Mouse (Mus musculus): ENCODE results near the gene Plp1. TPM values are rescaled to one million over a fixed set of nuclear protein-coding genes. Genes with fewer than 3 reads are reported as not detected.
A peak's percentile ranks its signal among the peaks of the same experiment; 100 is the strongest.

Gene Plp1
- 1,000 to 10,000 TPM; 1,032 to 1,112 TPM for total RNA-seq (2021)
- long read RNA-seq, experiment 1, full-length matches to known transcripts = 456 of 515 reads
- long read RNA-seq, experiment 1, partial matches to known transcripts = 23 of 515 reads
- long read RNA-seq, experiment 1, other reads (novel, unspliced or antisense) = 36 of 515 reads
- long read RNA-seq, experiment 2, full-length matches to known transcripts = 397 of 571 reads
- long read RNA-seq, experiment 2, partial matches to known transcripts = 0 of 571 reads
- long read RNA-seq, experiment 2, other reads (novel, unspliced or antisense) = 174 of 571 reads

DNA sequence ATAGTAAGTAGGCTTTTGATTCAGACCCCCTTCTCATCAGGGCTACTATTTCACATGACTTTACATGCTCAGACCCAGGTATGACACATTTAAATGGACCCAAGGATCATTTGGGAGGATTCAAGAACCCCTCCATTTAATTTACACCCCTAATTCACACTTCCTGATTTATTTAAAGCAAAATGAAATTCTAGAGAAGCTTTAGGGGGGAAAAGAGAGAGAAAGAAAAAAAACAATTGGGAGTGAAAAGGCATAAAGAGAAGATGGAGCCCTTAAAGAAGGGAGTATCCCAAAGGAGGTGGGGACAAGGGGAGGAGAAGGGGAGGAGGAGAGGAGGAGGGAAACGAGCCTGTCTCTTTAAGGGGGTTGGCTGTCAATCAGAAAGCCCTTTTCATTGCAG lies at the start of gene Plp1:
Gene Plp1 (plus strand): TSS at position 301 of the 400 bp plus-strand sequence.
- DNase-seq (ENCODE audit: low spot score in 2 of 2) = no peak

DNA sequence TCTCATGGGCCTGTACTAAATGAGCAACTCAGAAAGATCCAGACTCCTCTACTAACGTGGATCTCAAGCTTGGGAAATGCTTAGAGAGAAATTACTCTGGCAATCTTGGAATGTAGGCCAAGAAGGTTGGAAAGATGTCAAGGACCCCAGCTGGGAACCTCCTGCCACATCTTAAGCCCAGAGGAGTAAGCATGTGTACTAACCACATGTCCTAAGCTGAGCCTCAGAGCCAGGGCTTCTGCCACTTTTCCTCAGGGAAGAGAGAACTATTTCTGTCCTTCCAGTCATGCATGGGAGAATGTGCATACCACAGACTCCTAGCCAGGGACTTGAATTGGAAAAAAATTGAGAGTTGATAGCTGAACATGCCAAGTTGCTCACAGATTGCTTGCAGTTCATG lies 49.4 kb upstream of the Plp1 start:
- peak in 1 of 2 experiments; percentile 1 for DNase-seq (ENCODE audit: low spot score in 2 of 2)

DNA sequence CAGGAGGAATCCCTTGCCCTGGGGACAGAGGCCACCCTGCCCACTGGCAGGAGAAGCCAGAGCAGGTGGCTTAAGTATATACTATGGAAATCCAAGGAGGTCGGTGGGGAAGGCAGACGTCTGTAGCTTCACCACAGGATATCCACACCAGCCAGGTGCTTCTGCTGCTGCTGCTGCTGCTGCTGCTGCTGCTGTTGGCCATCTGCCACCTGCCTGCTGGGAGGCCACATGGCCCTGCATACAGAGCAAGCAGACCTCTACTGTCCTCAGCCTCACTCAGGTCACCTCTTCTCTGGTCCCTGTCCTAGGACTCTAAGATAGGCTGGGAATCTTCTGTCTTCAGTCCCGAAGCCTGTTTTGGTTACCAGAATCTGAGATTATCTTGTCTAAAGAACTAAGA lies 44.4 kb upstream of the Plp1 start:
- DNase-seq (ENCODE audit: low spot score in 2 of 2) = no peak

DNA sequence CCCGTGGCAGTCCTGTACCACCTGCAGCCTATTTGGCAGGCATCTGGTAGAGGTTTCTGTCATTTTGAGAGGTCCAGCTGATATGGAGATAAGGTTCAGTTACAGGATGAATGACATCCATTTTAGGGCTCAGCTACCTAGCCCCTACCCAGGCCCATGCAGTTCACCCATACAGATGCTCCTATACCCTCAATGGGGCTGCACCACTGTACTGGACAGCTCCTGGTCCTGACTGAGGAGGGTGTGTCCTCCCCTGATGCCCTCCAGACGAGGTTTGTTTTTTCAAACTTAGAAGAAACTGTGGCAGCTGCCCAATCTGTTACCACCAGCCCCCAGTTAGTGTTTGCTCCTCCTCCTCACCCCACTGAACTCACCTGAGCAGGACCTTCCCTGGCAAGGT lies 43.2 kb upstream of the Plp1 start:
- no peak for DNase-seq (ENCODE audit: low spot score in 2 of 2)

DNA sequence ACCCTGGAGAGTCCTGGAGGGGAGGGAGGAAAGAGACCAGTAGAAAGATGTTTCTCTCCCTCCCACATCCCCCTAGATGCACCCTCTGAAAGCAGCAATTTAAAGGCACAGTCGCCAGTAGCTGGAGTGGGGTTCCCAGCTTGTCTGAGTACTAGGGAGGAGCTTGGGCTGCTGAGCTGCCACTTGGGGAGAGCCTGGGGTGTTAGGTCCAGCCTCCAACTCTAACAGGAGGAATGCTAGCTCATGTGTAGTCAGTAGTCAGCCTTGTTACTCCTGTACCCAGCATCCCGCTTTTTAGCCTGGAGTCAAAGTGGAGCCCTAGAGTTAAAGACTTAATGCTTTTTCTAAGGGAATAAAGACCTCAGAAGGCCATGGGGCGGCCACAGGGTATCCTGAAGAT lies 42.4 kb upstream of the Plp1 start, which contains the start of gene Glra4:
Gene Glra4 (minus strand): TSS at position 101 of the 400 bp plus-strand sequence.
- DNase-seq (ENCODE audit: low spot score in 2 of 2) = no peak

DNA sequence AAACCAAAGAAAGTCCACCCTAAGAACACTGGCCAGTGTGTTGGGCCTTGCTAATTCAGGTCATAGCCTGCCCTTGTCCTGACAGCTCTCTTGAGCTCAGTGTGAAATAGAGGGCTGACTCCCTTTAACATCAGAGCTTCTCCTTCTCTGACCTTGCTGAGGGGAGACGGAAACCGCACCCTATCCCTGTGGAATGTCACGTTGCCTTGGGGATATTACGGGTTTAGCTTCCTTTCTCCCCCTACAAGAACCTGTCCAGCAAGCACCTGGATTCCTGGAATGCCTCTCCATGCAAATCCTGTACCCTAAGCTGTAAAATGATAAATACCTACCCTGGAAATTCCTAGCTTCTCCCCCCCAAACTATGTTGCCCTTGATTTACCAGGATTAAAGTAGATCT lies 33.0 kb upstream of the Plp1 start:
- DNase-seq (ENCODE audit: low spot score in 2 of 2) = no peak

DNA sequence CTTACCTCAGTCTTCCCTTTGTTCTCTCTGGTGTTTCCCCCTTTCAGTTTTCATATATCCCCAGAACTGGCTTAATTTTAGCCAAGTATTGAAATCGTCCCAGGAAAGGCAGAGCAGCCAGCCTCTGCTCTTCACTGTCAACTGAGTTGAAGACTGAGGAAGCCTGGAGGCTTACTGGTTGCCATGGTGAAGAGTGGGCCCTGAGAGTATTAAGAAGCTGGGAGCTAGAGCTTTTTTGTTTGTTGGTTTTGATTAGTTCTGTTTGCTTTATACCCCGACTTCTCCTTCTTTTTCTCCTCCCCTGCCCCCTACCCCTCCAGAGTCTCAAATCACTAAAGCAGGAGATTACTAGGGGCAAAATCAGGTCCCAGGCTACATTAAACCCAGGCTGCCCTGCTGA lies 25.2 kb upstream of the Plp1 start:
- no peak for DNase-seq (ENCODE audit: low spot score in 2 of 2)

DNA sequence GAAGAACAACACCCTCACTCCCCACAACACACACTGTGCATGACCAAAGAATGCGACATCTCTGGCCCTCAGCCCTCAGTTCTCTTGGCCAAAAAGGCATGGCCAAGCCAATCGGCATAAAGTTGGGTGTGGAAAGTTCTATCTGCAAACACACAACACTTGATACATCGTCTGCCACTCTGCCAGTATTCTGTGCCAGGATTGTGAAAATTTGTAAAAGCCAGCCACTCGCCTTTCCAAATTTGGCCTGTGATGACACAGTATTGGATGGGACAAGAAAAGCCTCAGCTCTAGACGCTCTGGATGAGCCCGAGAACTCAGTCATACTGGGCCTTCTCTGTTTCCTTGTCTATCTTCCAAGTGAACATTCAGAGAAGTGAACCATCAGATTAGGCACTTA lies 2.7 kb upstream of the Plp1 start:
- no peak for DNase-seq (ENCODE audit: low spot score in 2 of 2)

DNA sequence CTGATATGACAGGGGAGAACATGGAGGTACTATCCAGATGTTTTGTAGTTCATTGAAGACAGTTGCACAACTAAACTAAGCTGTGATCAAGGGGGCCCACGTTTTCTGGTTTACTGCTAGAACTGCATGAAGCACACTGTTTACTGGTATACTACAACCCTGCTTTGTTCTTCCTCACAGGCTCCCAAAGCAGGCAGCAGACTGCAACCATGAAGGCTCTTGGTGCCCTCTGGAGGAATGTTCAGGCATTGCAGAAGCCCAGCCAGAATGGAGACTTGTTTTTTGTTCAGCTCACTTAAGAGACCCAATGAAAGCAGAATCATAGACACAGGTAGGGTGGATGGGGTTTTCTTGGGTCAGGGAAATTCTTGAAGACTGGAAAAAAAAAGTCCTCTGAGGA lies 2.2 kb upstream of the Plp1 start:
- DNase-seq (ENCODE audit: low spot score in 2 of 2) = peak; percentile 74 to 78

DNA sequence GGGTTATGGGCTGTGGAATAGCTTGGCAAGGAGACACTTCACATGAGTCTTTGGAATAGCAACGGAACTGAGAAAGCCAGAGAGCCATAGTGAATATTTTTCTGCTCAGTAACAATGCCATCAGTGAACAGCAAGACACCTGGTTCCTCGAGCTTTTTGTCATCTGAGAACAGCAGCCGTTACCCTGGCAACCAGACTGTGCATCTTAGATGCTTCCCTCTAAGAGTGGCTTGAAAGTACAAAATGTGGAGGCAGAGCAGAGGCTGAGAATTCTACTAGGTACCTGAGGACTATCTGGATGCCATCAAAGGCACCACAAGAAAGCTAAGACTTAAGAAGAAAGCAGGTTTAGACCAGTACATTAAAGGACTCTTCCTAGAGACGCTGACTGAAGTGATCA lies 2.5 kb downstream of the Plp1 start:
- DNase-seq (ENCODE audit: low spot score in 2 of 2) = no peak

DNA sequence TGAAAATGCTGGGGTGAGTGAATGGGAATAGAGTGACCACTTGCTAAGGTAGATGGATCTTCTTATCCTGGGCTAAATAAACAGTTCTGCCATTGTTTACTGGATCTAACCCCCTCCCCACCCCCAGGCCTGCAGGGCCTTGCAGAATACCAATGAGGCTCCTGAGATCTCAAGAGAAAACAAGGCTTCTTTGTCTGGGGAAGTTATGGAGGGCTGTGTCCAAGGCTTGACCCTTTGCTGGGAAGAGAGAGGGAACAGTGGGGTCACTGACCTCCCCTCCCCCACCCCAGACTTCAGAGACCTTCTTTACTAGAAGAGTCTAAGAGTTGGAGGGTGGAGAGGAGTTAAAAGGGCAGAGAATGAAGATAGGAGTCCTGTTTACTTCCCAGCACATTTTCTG lies 6.1 kb downstream of the Plp1 start:
- DNase-seq (ENCODE audit: low spot score in 2 of 2) = no peak

DNA sequence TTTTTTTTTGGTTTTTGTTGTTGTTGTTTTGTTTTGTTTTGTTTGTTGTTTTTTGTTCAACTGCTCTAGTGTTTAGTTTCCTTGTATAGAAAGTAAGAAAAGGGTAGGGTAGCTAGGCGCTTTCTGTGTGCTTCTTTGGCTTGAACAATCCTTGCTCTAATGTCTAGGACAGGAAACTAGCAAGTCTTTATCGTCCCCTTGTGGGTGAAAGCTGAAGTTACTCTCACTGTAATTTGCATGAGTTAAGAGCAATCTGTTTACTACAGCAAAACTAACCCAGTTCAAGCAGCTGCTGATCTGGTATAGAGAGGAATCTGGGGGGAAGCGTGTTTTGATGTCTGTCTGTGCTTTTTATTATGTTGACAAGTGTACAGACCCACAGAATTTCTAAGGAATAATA lies 27.8 kb downstream of the Plp1 start:
- no peak for DNase-seq (ENCODE audit: low spot score in 2 of 2)

DNA sequence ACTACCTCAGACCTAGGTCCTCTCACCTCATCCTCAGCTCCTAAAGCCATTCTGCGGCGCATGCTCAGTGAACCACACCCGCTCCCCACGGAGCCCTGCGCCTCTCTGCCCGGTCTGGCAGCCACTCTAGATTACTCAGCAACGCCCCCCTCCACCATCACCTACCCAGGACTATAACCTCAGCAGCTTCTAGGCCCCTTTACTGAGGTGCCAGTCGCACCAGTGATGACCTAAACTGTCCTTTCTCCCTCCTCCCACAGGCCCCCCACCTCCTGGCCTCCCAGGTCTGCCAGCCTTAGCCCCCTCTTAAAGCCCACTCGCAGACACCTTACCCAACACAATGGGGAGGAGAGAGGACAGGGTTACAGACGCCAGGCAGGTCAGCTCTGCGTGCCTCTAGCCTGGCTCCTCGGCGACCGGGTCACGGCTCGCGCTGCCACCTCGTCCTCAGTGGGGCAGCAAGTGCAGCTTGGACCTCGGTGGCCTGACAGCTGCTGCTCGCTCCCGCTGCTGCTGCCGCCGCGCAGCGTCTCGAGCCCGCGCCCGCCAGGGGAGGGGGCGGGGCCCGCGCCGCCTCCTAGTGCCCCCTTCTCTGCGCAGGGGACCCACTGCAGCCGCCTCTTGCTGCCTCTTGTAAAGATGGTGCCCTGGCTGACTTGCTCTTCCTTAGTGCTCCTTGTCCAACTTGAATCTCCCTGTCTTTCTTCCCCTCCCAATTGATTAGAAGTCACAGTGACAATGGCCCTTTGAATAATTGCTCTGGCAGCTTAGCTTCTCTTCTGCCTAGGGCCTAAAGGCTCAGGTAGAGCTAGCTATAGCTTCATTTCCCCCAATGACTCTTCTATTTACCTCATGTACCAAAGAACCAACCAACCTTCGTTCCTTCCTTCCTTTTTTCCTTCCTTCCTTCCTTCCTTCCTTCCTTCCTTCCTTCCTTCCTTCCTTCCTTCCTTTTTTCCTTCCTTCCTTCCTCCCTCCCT lies 45.9 kb downstream of the Plp1 start, which contains the start of gene Rab9b:
Gene Rab9b (minus strand): TSS at position 695 of the 980 bp plus-strand sequence.
- peak; percentile 20 to 36 for DNase-seq (ENCODE audit: low spot score in 2 of 2)

Other genes starting within 250 kb of the Plp1 start
- 100 to 1,000 TPM; 130 to 142 TPM for gene Tceal3, start 231.8 kb upstream of the Plp1 start, total RNA-seq (2021)
- gene Tceal1, start 114.7 kb upstream of the Plp1 start, total RNA-seq (2021) = 10 to 100 TPM; 11.2 to 12.8 TPM
- gene Morf4l2, start 79.0 kb upstream of the Plp1 start, total RNA-seq (2021) = 100 to 1,000 TPM; 411 to 425 TPM
- not detected for gene Glra4, start 42.5 kb upstream of the Plp1 start, total RNA-seq (2021)
- gene Rab9b, start 46.1 kb downstream of the Plp1 start, total RNA-seq (2021) = 10 to 100 TPM; 16.8 to 29.6 TPM
- not detected for gene H2bfm, start 104.7 kb downstream of the Plp1 start, total RNA-seq (2021)
- 10 to 100 TPM; 17.3 to 55.7 TPM for gene Tmsb15b2, start 152.8 kb downstream of the Plp1 start, total RNA-seq (2021)
- gene Tmsb15l, start 154.2 kb downstream of the Plp1 start, total RNA-seq (2021) = 1 to 10 TPM; 2.9 to 4.3 TPM
- gene Tmsb15b1, start 154.2 kb downstream of the Plp1 start, total RNA-seq (2021) = 1 to 10 TPM; 6.8 to 8.8 TPM
- gene Zcchc18, start 170.5 kb downstream of the Plp1 start, total RNA-seq (2021) = 100 to 1,000 TPM; 229 to 257 TPM
- gene Slc25a53, start 215.6 kb downstream of the Plp1 start, total RNA-seq (2021) = 10 to 100 TPM; 25.5 to 35.7 TPM
- gene Fam199x, start 226.9 kb downstream of the Plp1 start, total RNA-seq (2021) = 10 to 100 TPM in 1 of 2 experiments, 1 to 10 TPM in 1; 9.7 to 10.3 TPM

Data from layer of hippocampus, postnatal 14 days (tissue).